10 mouse cellular contexts compared by ENCODE assay signal in the genomic region with DNA sequence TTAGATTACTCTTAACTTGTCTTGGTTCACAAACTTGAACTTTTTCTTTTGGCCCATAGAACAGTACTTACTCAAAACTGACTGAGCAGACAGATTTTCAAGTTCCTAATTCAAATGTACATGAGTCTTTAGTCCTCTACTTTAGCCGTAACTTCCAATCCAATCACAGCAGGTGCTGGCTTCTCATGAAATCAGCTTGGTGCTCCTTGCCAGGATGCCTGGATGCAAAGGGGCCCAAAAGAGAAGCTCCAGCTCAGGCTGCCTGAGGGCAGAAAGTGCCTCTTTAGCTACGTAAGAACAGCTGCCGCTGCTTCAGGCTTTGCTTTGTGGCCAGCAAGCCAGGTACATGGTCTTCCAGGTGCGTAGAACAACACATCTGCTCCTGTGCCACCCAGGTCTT.
"Had no signal": no experiment of that assay in that cellular context is flagged by ENCODE, and none has a peak within 500 bp of the region (broad histone marks: within the 10 kb centered on the region; RNA-seq: fewer than 3 reads in every experiment).

No protein-coding gene starts in this region.

- H3K4me2 ChIP-seq: limb, embryonic 15.5 days; liver, embryonic 12.5 days; lung, embryonic 14.5 days; midbrain, embryonic 15.5 days; neural tube, embryonic 13.5 days had no signal

- DNase-seq: kidney, postnatal 14 days; lung, embryonic 14.5 days; lung, postnatal 10 days; lung, postnatal 4 days had no signal

- H3K27ac ChIP-seq: limb, embryonic 15.5 days; liver, embryonic 12.5 days; midbrain, embryonic 10.5 days; midbrain, embryonic 15.5 days; neural tube, embryonic 13.5 days; stomach, postnatal 0 days had no signal

- H3K27me3 ChIP-seq: limb, embryonic 15.5 days; liver, embryonic 12.5 days; midbrain, embryonic 15.5 days; neural tube, embryonic 13.5 days had no signal

- H3K4me3 ChIP-seq: limb, embryonic 15.5 days; liver, embryonic 12.5 days; midbrain, embryonic 10.5 days; midbrain, embryonic 15.5 days; neural tube, embryonic 13.5 days had no signal

- H3K4me1 ChIP-seq: limb, embryonic 15.5 days; liver, embryonic 12.5 days had no signal

- H3K9me3 ChIP-seq: limb, embryonic 15.5 days; liver, embryonic 12.5 days; midbrain, embryonic 10.5 days; midbrain, embryonic 15.5 days; neural tube, embryonic 13.5 days had no signal

- ATAC-seq: liver, embryonic 12.5 days; midbrain, embryonic 15.5 days had no signal

- H3K9ac ChIP-seq: limb, embryonic 15.5 days; liver, embryonic 12.5 days; lung, embryonic 14.5 days; midbrain, embryonic 15.5 days; neural tube, embryonic 13.5 days had no signal

- H3K36me3 ChIP-seq: limb, embryonic 15.5 days; liver, embryonic 12.5 days; midbrain, embryonic 10.5 days; midbrain, embryonic 15.5 days; neural tube, embryonic 13.5 days had no signal
